Mouse (Mus musculus) heart, postnatal 0 days (tissue): ENCODE results near the gene Grid1.

Experiments
- CTCF ChIP-seq: IDR thresholded peaks from 2 replicates; pipeline ENCODE4 v1.5.1; 2016; ENCODE audit warnings: antibody characterized with exemption, control low read depth, low read depth
- EP300 ChIP-seq: IDR thresholded peaks from 2 replicates; pipeline ENCODE4 v1.6.1; 2016; ENCODE audit warnings: antibody characterized with exemption, low read depth

DNA sequence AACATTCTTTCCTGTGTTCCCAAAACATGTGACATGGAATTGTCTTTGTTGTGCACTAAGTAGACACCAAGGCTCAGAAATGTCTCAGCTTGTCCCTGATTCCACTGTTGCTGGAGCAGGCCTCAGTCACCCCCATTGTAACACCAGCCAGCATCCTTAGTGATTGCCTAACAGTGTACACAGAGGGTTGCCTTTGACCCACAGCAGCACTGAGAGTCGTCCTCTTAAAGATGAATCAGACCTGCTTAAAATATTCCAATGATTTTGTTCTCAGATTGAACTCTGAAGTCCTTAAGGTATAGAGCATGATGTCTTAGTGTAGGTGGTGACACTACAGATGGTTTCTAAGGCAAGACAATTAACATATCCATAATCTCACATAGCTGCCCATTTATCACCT lies 354.0 kb downstream of the Grid1 start:
- TF ChIP-seq CTCF (no peak), EP300 (no peak)
